Mouse (Mus musculus) kidney, embryonic 16.5 days (tissue): ENCODE data around the gene Gm10197. TPM values are rescaled to one million over a fixed set of nuclear protein-coding genes. Genes with fewer than 3 reads are reported as not detected.
A peak's percentile ranks its signal among the peaks of the same experiment; 100 is the strongest.

Source experiments
- ATAC-seq: fragments of 200-750 bp; cut with Nextera tagmentation; 2 replicates; pipeline ENCODE4 v1.8.0; 2017; ENCODE audit warnings: moderate TSS enrichment; ENCODE audit not compliant: low FRiP score, low TSS enrichment
- H3K27ac ChIP-seq: fragments of 300-500 bp; sonication (generic); 2 replicates; pipeline ENCODE4 v1.5.1; 2014; ENCODE audit warnings: low read length
- H3K27me3 ChIP-seq: fragments of 300-500 bp; sonication (generic); 2 replicates; pipeline ENCODE4 v1.6.1; 2014; ENCODE audit warnings: low read length, control low read depth, mixed read lengths; ENCODE audit not compliant: insufficient read depth
- H3K36me3 ChIP-seq: fragments of 300-500 bp; sonication (generic); 2 replicates; pipeline ENCODE4 v1.6.1; 2014; ENCODE audit warnings: low read length, control low read depth, mixed read lengths; ENCODE audit not compliant: insufficient read depth
- H3K4me1 ChIP-seq: fragments of 300-500 bp; sonication (generic); 2 replicates; pipeline ENCODE4 v1.6.1; 2014; ENCODE audit warnings: low read length, control low read depth, mixed read lengths; ENCODE audit not compliant: insufficient read depth
- H3K4me2 ChIP-seq: fragments of 300-500 bp; sonication (generic); replicated peaks from 2 replicates; pipeline ENCODE4 v1.6.1; 2014; ENCODE audit warnings: low read depth, low read length
- H3K4me3 ChIP-seq: fragments of 300-500 bp; sonication (generic); 2 replicates; pipeline ENCODE4 v1.5.1; 2014; ENCODE audit warnings: mild to moderate bottlenecking, low read length
- H3K9ac ChIP-seq: fragments of 300-500 bp; sonication (generic); replicated peaks from 2 replicates; pipeline ENCODE4 v1.6.1; 2014; ENCODE audit warnings: low read length
- H3K9me3 ChIP-seq: fragments of 300-500 bp; sonication (generic); 2 replicates; pipeline ENCODE4 v1.6.1; 2016; ENCODE audit warnings: low read length, control low read depth
- WGBS: fragments of 180-500 bp; shearing (Covaris S2); extraction: QIAGEN DNeasy Blood & Tissue Kit; methylation state at CpG from one replicate; pipeline ENCODE4 v1.1.7; 2014; 5-methylcytosine and 5-hydroxymethylcytosine counted together
- polyA plus RNA-seq: library from polyadenylated mRNA; unstranded; fragments of >200 nt; fragmentation: Nextera tagmentation; extraction: Ambion mirVana; gene quantifications from 2 replicates; pipeline ENCODE4 v1.2.1, GENCODE M21; 2015

The Gm10197 gene
- polyA plus RNA-seq: not detected in 2 replicates

DNA sequence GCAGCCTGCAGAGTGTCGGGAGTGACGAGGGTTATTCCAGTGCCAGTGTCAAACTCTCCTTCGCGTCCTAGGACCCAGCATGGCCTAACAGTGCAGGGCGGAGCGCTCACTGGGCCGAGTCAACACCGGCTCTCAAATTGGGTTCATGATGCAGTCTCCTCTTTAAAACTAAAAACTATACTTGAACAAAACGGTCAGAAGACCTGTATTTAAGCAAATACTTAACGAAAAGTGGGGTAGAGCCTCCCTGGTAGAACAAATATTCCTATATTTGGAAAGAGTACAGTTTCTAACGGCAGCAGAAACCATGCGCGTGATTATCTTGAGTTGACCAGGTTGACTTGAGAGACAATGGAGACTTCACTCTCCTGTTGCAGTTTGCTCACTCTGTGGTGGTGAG lies at the start of gene Gm10197:
Gm10197 (minus strand) TSS at position 101 of the 400 bp plus-strand sequence.
- Histone ChIP-seq H3K4me1 (peaks cover 13% of the 10 kb centered on the region), H3K36me3 (peaks cover 15% of the 10 kb centered on the region; the same call in 1 of the 2 replicates), H3K27me3 (no peaks in the 10 kb centered on the region), H3K9ac (no peak within 1 kb of the TSS), H3K4me3 (no peak within 1 kb of the TSS), H3K9me3 (no peaks in the 10 kb centered on the region), H3K4me2 (no peak within 1 kb of the TSS), H3K27ac (no peak within 1 kb of the TSS)
- 81% methylated on average over 13 of the region's 13 CpGs for WGBS
- no peak for ATAC-seq

DNA sequence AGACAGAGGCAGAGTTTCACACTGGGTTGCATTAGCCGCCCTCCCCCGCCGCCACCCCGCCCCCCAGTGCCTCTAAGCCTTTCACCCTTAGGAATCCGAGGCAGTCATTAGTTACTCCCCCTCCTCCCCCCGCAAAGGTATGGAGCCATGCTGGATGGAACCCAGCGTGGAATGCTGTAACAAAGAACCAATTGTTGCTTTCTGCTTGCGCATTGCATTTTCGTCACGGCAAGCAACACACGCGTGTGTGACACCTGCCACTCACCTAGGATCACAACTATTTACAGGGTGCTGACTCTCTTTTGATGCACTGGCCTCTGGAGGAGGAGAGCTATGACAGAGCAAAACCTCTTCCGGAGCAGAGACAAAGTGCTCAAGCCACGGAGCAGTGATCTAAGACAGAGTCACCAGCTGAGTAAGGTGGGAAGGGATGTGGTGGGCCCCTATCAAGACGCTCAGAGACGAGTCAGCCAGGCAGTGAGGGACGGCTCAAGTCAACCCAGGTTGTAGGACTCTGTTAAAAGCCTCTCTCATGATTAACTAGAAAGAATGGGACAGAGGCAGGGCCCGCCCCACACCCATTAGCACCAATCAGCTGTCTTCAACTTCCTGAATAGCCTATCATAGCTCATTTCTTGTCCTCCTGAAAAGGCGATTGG lies 49.5 kb upstream of the Gm10197 start:
- Histone ChIP-seq H3K4me1 (peaks cover 34% of the 10 kb centered on the region), H3K27ac (peak overlapping the region; percentile 89), H3K9ac (peak overlapping the region; percentile 61), H3K36me3 (no peaks in the 10 kb centered on the region), H3K27me3 (no peaks in the 10 kb centered on the region), H3K4me3 (peak overlapping the region; percentile 41), H3K9me3 (no peaks in the 10 kb centered on the region), H3K4me2 (peak overlapping the region; percentile 65)
- ATAC-seq: peak; percentile 97
- WGBS: 2% methylated on average over 19 of the region's 19 CpGs

DNA sequence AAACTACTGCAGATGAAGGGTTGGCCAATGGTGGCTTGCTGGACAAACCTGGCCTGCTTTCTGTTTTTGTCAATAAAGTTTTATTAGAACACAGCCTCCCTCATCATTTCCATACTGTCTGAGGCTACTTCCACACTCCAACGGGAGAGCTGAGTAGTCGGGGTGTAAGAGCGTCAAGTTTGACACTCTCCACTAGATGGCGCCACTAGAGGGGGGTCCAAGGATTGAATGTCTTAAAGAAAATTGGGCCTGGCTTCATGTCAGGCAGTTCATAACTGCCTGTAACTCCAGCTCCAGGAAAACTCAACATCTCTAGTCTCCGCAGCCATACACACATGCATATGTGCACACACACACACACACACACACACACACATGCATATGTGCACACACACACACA lies 48.3 kb upstream of the Gm10197 start:
- ATAC-seq: no peak
- Histone ChIP-seq H3K27me3 (no peaks in the 10 kb centered on the region), H3K4me1 (peaks cover 33% of the 10 kb centered on the region), H3K9me3 (no peaks in the 10 kb centered on the region), H3K9ac (no peak overlapping the region), H3K27ac (no peak overlapping the region), H3K4me3 (no peak overlapping the region), H3K36me3 (no peaks in the 10 kb centered on the region), H3K4me2 (no peak overlapping the region)
- whole genome bisulfite sequencing: 49% methylated on average over 5 of the region's 5 CpGs

DNA sequence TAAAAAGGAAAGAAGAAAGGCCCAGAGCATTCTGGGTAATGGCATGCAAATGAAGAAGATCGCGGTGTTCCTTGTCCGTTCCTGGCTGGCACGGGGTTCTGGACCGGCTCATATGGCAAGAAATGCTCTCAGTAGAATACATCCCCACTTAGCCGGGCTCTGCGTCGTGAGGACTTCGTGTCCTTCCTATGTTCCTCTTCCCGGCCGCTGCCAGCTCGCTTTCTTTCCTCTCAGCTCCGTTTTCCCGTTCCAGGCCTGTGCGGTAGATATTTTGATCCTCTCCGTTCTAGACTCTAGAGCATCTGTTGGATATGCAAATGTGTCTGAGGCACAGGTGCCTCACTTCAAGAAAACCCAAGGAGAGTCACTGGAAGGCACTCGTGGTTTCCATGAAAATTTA lies 43.6 kb upstream of the Gm10197 start:
- WGBS: 83% methylated on average over 17 of the region's 17 CpGs
- Histone ChIP-seq H3K36me3 (no peaks in the 10 kb centered on the region), H3K27ac (no peak overlapping the region), H3K4me2 (no peak overlapping the region), H3K27me3 (no peaks in the 10 kb centered on the region), H3K9ac (no peak overlapping the region), H3K4me3 (no peak overlapping the region), H3K4me1 (peaks cover 44% of the 10 kb centered on the region), H3K9me3 (no peaks in the 10 kb centered on the region)
- ATAC-seq: no peak

DNA sequence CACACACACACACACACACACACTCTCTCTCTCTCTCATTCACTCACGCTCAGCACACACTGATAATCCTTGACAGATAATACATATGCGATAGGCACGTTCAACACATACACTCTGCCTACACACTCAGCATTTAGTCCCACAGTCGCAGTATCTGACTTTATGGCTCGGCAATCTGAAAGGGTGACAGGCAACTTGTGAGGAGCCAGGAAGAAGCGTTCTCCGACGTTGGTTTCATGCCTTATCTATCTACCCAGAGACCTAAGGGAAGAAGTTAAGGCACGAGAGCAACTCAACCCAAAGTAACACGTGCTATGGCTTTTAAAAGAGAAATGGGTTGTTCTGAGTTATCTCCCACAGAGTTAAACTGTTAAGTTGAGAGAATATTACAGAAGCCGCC lies 43.1 kb upstream of the Gm10197 start:
- H3K4me1 ChIP-seq: peaks cover 48% of the 10 kb centered on the region
- H3K27me3 ChIP-seq: no peaks in the 10 kb centered on the region
- no peak overlapping the region for H3K4me2 ChIP-seq
- H3K9ac ChIP-seq: no peak overlapping the region
- WGBS: 80% methylated on average over 11 of the region's 11 CpGs
- H3K27ac ChIP-seq: peak overlapping the region; percentile 39; the same call in 1 of the 2 replicates
- no peak for ATAC-seq
- no peaks in the 10 kb centered on the region for H3K9me3 ChIP-seq
- H3K36me3 ChIP-seq: no peaks in the 10 kb centered on the region
- no peak overlapping the region for H3K4me3 ChIP-seq

DNA sequence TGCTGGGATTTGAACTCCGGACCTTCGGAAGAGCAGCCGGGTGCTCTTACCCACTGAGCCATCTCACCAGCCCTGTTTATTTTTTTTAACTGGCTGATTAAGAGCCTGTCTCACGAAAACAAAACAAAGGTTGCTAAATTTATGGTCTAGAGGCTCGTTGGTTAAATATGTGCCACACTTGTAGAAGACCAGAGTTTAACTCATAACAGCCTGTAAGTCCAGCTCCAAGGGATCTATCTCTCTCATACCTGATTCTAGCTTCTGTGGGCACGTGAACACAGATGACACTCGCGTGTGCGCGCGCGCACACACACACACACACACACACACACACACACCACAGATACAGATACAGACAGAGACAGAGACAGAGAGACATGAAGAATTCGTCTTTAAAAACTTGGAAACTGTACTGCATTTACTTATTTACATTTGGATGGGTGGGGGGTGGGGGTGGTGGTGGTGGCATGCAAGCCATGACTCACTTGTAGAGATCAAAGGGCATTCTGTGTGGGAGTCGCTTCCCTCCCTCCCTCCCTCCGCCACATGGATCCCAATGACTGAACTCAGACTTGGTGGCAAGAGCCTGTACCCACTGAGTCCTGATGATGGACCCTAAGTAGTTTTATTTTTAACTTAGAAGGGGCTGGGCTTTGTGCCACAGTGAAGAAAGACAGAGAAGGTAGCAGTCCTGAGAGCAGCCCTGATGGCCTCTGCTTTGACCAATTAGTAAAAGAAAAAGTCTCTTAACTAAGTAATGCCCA lies 42.2 kb upstream of the Gm10197 start:
- H3K4me3 ChIP-seq: no peak overlapping the region
- ATAC-seq: peak; percentile 75
- H3K4me2 ChIP-seq: no peak overlapping the region
- no peaks in the 10 kb centered on the region for H3K27me3 ChIP-seq
- H3K36me3 ChIP-seq: no peaks in the 10 kb centered on the region
- H3K4me1 ChIP-seq: peaks cover 48% of the 10 kb centered on the region
- H3K27ac ChIP-seq: peak overlapping the region; percentile 85
- WGBS: 48% methylated on average over 15 of the region's 15 CpGs
- H3K9me3 ChIP-seq: no peaks in the 10 kb centered on the region
- no peak overlapping the region for H3K9ac ChIP-seq

DNA sequence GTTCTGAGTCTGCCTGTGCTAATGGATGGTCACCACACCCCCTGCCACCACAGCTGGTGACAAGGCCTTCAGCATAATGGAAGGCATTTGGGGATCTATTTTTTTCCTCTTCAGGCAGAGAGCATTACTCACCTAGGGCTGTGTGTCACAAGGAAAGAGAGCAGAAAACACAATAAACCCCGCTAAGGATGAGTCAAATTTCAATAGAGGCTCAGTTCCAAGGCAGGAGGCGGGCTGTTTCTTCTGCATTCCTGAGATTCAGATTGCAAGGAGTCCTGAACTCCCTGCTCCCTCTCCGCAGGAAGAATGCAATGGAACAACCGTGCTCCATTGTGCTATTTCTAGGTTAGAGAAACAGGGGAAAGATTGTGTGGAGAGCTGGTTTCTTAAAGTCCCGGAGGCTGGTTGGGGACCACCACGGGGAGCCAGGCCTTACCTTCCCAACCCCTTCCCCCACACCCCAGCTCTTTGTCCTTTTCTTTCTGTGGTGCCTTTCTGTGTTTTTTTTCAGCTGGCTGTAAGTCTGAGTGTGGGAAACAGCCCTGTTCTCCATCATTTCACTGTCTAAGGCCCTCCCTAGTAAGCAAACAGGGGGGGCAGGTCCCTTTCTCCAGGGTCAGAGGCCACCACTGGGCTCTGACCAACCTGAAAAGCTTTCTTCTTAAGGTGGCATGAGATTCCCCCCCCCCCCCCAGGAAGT lies 40.7 kb upstream of the Gm10197 start:
- Histone ChIP-seq H3K4me1 (peaks cover 48% of the 10 kb centered on the region), H3K27ac (peak overlapping the region; percentile 93), H3K9me3 (no peaks in the 10 kb centered on the region), H3K9ac (0 out of 2 replicates have a peak overlapping the region, but pooled peaks have one; percentile 4), H3K36me3 (no peaks in the 10 kb centered on the region), H3K4me3 (no peak overlapping the region), H3K27me3 (no peaks in the 10 kb centered on the region), H3K4me2 (0 out of 2 replicates have a peak overlapping the region, but pooled peaks have one; percentile 14)
- WGBS: 11% methylated on average over 6 of the region's 6 CpGs
- ATAC-seq: peak; percentile 39

DNA sequence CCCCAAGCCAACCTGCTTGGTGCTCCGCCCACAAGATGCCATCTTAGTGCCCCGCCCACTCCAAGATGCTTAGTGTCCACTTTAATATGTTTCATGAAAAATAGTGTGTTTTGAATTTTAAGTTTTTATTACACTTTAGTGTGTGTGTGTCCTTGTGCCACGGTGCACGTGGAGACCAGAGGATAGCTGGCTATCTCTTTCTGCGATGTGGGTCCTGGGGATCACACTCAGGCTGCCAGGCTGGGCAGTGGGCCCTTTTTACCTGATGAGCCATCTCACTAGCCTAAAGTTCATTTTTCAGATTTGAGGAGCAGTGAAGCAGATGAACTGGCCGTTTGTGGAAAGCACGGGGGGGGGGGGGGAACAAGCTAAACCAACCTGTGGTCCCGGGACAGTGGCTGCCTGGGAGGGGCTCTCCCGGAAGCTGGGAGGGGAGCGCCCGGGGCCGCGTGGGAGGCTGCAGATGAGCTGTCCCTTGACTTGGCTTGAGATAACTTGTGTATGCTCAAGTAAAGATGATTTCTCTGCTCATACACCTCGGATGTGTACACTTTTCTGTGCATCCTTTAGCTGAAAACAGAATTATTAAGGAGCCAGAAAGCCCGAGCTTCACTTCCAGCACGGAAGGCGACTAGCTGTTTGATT lies 38.2 kb upstream of the Gm10197 start:
- no peaks in the 10 kb centered on the region for H3K9me3 ChIP-seq

DNA sequence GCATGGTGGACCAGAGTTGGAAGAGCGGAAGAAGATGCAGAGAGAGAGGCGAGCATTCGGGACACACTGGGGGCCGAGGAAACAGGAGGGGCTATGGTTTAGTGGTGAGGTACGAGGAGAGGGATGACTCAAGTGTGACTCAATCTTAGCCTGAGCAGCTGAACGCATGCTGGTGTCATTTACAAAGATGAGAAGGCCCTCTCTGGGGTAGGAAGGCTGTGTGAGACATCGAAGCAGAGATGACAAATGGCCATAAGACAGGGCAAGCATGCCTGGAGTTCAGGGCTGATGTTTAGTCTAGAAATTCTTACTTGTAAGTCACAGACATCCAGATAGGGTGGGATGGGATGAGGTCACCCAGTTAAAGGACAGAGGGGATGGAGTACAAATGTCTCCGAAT lies 36.8 kb upstream of the Gm10197 start:
- ATAC-seq: no peak
- Histone ChIP-seq H3K4me3 (no peak overlapping the region), H3K9ac (no peak overlapping the region), H3K4me1 (peaks cover 34% of the 10 kb centered on the region), H3K27ac (no peak overlapping the region), H3K27me3 (no peaks in the 10 kb centered on the region), H3K4me2 (no peak overlapping the region), H3K36me3 (no peaks in the 10 kb centered on the region), H3K9me3 (no peaks in the 10 kb centered on the region)
- WGBS: 69% methylated on average over 8 of the region's 8 CpGs

More for the DNA sequence above, 38.2 kb upstream of the Gm10197 start:
- Histone ChIP-seq H3K27ac (no peak overlapping the region), H3K9ac (0 out of 2 replicates have a peak overlapping the region, but pooled peaks have one; percentile 27), H3K4me3 (no peak overlapping the region), H3K4me1 (peaks cover 47% of the 10 kb centered on the region), H3K27me3 (no peaks in the 10 kb centered on the region), H3K4me2 (peak overlapping the region; percentile 17), H3K36me3 (no peaks in the 10 kb centered on the region)
- no peak for ATAC-seq
- WGBS: 33% methylated on average over 17 of the region's 17 CpGs
